Mouse (Mus musculus): ENCODE data around the gene Mms19. TPM values are rescaled to one million over a fixed set of nuclear protein-coding genes. Genes with fewer than 3 reads are reported as not detected.

Gene Mms19
- total and polyA plus RNA-seq, 2 experiments = 14.9 to 39.5 TPM

DNA sequence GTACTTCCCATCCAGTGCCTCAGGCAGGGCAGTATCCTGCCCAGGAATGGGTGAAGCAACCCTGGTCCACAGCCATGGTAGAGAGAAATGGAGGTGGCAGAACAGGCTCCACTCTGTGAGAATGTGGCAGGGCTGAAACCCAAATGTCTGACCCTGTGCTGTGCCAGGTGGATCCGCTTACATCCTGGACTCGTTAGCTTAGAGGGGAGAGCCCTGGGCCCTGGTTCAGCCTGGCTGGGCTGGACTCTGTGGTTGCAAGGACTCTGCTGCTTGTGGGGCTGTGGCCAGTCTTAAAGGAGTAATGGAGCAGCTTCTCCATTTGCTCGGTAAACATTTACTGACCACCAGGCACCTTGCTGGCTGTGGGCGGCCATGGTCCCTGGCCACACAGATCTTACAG lies 6.2 kb upstream of the Mms19 start:
- WGBS = 93% methylated on average over 4 of the region's 4 CpGs
- no peak overlapping the region for H3K27ac ChIP-seq (replicated peaks; ENCODE audit: insufficient read depth, low read depth, low read length)
- no peak for TF ChIP-seq CTCF (IDR thresholded peaks at IDR 0.05; ENCODE audit: low read depth, low read length)
- no peak for TF ChIP-seq POLR2A (IDR thresholded peaks at IDR 0.05; ENCODE audit: extremely low read depth, insufficient read depth, low read length)
- no peaks in the 10 kb centered on the region for H3K36me3 ChIP-seq (ENCODE audit: control insufficient read depth, insufficient read depth, low read length)
- peaks cover 8% of the 10 kb centered on the region for H3K4me1 ChIP-seq (ENCODE audit: control insufficient read depth, insufficient read depth, low read length)
- H3K27me3 ChIP-seq (ENCODE audit: control insufficient read depth, insufficient read depth, low read length) = no peaks in the 10 kb centered on the region
- H3K9ac ChIP-seq (ENCODE audit: low read depth, low read length) = no peak overlapping the region
- no peak for DNase-seq (ENCODE audit: extremely low read depth, low read depth, low spot score)
- no peak overlapping the region for H3K4me3 ChIP-seq (ENCODE audit: insufficient read depth, low read depth, low read length)
- peaks cover 49% of the 10 kb centered on the region for H3K79me2 ChIP-seq (ENCODE audit: control insufficient read depth, insufficient read depth, low read length)

DNA sequence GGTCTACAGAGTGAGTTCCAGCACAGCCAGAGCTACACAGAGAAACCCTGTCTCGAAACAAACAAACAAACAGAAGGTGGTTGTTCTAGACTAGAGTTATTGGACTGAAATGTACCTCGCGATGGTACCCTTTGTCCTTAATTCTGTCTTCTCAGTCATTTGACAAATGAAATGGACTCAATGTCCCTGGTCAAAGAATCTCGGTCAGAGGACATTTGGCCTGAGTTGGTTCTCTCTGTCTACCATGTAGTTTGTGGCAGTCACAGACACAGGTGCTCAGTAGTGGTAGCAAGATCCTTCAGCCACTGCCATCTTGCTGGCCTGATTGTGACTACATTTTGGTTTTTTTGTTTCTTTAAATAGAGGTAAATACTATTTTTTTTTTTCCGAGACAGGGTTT lies 5.0 kb upstream of the Mms19 start:
- H3K4me3 ChIP-seq (ENCODE audit: insufficient read depth, low read depth, low read length) = no peak overlapping the region
- peak; percentile 84 for DNase-seq (ENCODE audit: extremely low read depth, low read depth, low spot score)
- 67% methylated on average over 5 of the region's 5 CpGs for WGBS
- peaks cover 4% of the 10 kb centered on the region for H3K4me1 ChIP-seq (ENCODE audit: control insufficient read depth, insufficient read depth, low read length)
- TF ChIP-seq POLR2A (IDR thresholded peaks at IDR 0.05; ENCODE audit: extremely low read depth, insufficient read depth, low read length) (no peak), CTCF (IDR thresholded peaks at IDR 0.05; ENCODE audit: low read depth, low read length) (no peak)
- peaks cover 41% of the 10 kb centered on the region for H3K79me2 ChIP-seq (ENCODE audit: control insufficient read depth, insufficient read depth, low read length)
- H3K36me3 ChIP-seq (ENCODE audit: control insufficient read depth, insufficient read depth, low read length) = no peaks in the 10 kb centered on the region
- 0 out of 2 replicates have a peak overlapping the region, but pooled peaks have one; percentile 2 for H3K27ac ChIP-seq (replicated peaks; ENCODE audit: insufficient read depth, low read depth, low read length)
- H3K27me3 ChIP-seq (ENCODE audit: control insufficient read depth, insufficient read depth, low read length) = no peaks in the 10 kb centered on the region
- no peak overlapping the region for H3K9ac ChIP-seq (ENCODE audit: low read depth, low read length)

DNA sequence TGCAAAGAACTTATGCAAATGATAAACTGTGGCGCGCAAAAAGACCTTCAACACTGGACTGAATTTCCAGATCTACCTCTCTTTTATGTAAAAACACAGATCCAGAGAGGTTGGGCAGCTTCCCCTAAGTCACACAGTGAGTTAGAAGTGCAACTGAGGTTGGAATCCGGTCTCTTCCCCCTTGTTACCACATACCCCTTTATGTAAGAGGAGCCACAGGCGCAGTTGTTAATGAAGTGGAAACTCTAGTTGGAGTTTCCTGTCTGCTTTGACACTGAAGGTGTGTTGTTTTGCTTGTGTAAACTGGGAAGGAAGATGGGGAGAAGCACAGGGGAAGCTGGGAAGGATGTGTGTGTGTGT lies 1.8 kb upstream of the Mms19 start:
- DNase-seq (ENCODE audit: extremely low read depth, low read depth, low spot score) = peak; percentile 43
- WGBS = 7% methylated on average over 4 of the region's 4 CpGs
- H3K79me2 ChIP-seq (ENCODE audit: control insufficient read depth, insufficient read depth, low read length) = peaks cover 33% of the 10 kb centered on the region
- peak overlapping the region; percentile 71 for H3K4me3 ChIP-seq (ENCODE audit: insufficient read depth, low read depth, low read length)
- H3K27ac ChIP-seq (replicated peaks; ENCODE audit: insufficient read depth, low read depth, low read length) = peak overlapping the region; percentile 75
- TF ChIP-seq CTCF (IDR thresholded peaks at IDR 0.05; ENCODE audit: low read depth, low read length) (no peak), POLR2A (IDR thresholded peaks at IDR 0.05; ENCODE audit: extremely low read depth, insufficient read depth, low read length) (no peak)
- H3K27me3 ChIP-seq (ENCODE audit: control insufficient read depth, insufficient read depth, low read length) = no peaks in the 10 kb centered on the region
- H3K4me1 ChIP-seq (ENCODE audit: control insufficient read depth, insufficient read depth, low read length) = peaks cover 3% of the 10 kb centered on the region
- peak overlapping the region; percentile 89 for H3K9ac ChIP-seq (ENCODE audit: low read depth, low read length)
- no peaks in the 10 kb centered on the region for H3K36me3 ChIP-seq (ENCODE audit: control insufficient read depth, insufficient read depth, low read length)

DNA sequence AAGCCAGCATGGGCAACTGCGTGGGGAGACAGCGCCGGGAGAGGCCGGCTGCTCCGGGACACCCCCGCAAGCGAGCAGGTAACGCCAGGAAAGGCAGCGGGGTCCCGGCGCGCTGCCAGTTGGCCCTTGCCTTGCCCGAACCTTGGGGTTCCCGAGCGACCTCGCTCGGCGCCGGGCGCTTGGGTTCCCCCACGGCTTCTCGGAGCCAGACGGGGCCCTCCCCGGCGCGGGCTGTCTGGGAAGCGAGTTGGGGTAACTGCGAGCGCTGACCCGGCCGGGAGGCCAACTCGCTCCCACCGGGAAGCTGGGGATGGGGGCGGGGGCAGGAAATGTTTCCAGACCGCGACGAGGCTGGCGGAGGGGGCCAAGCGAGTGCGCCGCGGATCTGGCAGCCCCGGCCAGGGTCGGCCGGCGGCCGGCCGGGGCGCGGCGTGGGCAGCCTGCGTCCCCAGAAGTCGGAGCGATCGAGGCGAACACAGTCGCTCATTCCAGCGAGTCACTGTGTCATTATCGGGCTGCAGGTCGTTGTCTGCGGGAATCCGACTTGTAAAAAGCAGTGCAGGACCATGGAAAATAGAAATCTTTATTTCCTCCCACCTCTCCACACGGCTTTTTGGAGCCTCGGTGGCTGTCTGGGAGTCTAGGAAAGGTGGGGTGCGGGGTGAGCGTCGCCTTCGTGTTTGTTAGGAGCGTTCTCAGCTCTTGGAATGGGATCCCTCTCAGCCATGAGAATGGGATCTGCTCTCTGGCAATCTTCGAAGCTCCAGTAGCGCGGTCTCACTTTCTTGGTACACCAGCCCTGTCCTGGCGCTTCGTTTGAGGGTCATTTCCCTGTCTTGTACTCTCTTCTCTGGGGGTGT lies 1.2 kb upstream of the Mms19 start:
- peak overlapping the region; percentile 89 for H3K9ac ChIP-seq (ENCODE audit: low read depth, low read length)
- TF ChIP-seq POLR2A (IDR thresholded peaks at IDR 0.05; ENCODE audit: extremely low read depth, insufficient read depth, low read length) (no peak), CTCF (IDR thresholded peaks at IDR 0.05; ENCODE audit: low read depth, low read length) (no peak)
- DNase-seq (ENCODE audit: extremely low read depth, low read depth, low spot score) = peak; percentile 35
- H3K36me3 ChIP-seq (ENCODE audit: control insufficient read depth, insufficient read depth, low read length) = no peaks in the 10 kb centered on the region
- H3K27me3 ChIP-seq (ENCODE audit: control insufficient read depth, insufficient read depth, low read length) = no peaks in the 10 kb centered on the region
- H3K79me2 ChIP-seq (ENCODE audit: control insufficient read depth, insufficient read depth, low read length) = peaks cover 34% of the 10 kb centered on the region
- WGBS = under 1% methylated on average over 74 of the region's 74 CpGs
- peaks cover 3% of the 10 kb centered on the region for H3K4me1 ChIP-seq (ENCODE audit: control insufficient read depth, insufficient read depth, low read length)
- peak overlapping the region; percentile 75 for H3K27ac ChIP-seq (replicated peaks; ENCODE audit: insufficient read depth, low read depth, low read length)
- H3K4me3 ChIP-seq (ENCODE audit: insufficient read depth, low read depth, low read length) = peak overlapping the region; percentile 71

DNA sequence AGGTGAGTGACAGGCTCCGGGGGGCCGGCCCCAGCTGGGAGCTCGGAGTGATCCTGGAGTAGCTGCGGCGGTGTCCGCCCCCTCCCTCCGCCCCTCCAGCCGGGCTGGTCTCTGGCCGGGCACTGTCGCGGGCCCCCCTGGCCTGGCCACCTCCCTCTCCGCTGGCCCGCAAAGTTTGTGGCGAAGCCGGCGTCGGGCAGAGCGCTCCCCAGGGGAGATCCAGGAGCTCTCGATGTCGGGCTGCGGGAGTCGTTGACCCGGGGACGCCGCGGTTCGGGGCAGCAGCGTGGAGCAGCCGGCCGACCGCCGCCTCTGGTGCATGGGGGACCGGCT lies 604 bp upstream of the Mms19 start, which contains the start of gene Ubtd1:
Ubtd1 (plus strand) TSS at position 169 of the 333 bp plus-strand sequence.
- DNase-seq (ENCODE audit: extremely low read depth, low read depth, low spot score) = no peak
- Histone ChIP-seq H3K27me3 (ENCODE audit: control insufficient read depth, insufficient read depth, low read length) (no peaks in the 10 kb centered on the region), H3K27ac (replicated peaks; ENCODE audit: insufficient read depth, low read depth, low read length) (peak within 1 kb of the TSS; percentile 86), H3K79me2 (ENCODE audit: control insufficient read depth, insufficient read depth, low read length) (peaks cover 31% of the 10 kb centered on the region), H3K4me3 (ENCODE audit: insufficient read depth, low read depth, low read length) (peak within 1 kb of the TSS; percentile 81), H3K9ac (ENCODE audit: low read depth, low read length) (peak within 1 kb of the TSS; percentile 89), H3K4me1 (ENCODE audit: control insufficient read depth, insufficient read depth, low read length) (peaks cover 4% of the 10 kb centered on the region), H3K36me3 (ENCODE audit: control insufficient read depth, insufficient read depth, low read length) (no peaks in the 10 kb centered on the region)
- TF ChIP-seq CTCF (IDR thresholded peaks at IDR 0.05; ENCODE audit: low read depth, low read length) (no peak), POLR2A (IDR thresholded peaks at IDR 0.05; ENCODE audit: extremely low read depth, insufficient read depth, low read length) (0 out of 2 replicates have a peak, but pooled peaks have one; percentile 44)
- WGBS = under 1% methylated on average over 26 of the region's 33 CpGs

DNA sequence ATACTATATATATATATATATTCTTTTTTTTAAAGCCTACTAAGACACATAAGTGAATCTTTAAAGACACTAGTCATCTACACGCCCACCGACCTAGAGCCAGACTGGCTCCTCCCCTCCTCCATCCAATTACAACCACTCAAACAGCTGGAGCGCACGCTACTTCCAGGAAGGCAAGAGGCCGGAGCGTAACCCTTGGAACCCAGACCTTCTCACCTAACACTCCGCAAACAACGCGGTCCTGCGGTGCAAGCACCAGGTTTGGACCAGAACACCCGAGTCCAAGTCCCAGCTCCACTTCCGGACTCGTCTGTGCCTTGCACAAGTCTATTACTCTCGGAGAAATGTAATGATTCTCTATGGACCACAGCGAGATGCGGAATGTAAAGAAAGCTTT lies 537 bp downstream of the Mms19 start:
- Histone ChIP-seq H3K4me3 (ENCODE audit: insufficient read depth, low read depth, low read length) (peak overlapping the region; percentile 81), H3K36me3 (ENCODE audit: control insufficient read depth, insufficient read depth, low read length) (no peaks in the 10 kb centered on the region), H3K27ac (replicated peaks; ENCODE audit: insufficient read depth, low read depth, low read length) (peak overlapping the region; percentile 86), H3K79me2 (ENCODE audit: control insufficient read depth, insufficient read depth, low read length) (peaks cover 30% of the 10 kb centered on the region), H3K27me3 (ENCODE audit: control insufficient read depth, insufficient read depth, low read length) (no peaks in the 10 kb centered on the region), H3K9ac (ENCODE audit: low read depth, low read length) (peak overlapping the region; percentile 84), H3K4me1 (ENCODE audit: control insufficient read depth, insufficient read depth, low read length) (peaks cover 5% of the 10 kb centered on the region)
- DNase-seq (ENCODE audit: extremely low read depth, low read depth, low spot score) = peak; percentile 81
- under 1% methylated on average over 16 of the region's 16 CpGs for WGBS
- no peak for TF ChIP-seq POLR2A (IDR thresholded peaks at IDR 0.05; ENCODE audit: extremely low read depth, insufficient read depth, low read length)
- TF ChIP-seq CTCF (IDR thresholded peaks at IDR 0.05; ENCODE audit: low read depth, low read length) = no peak
